Mouse (Mus musculus) thymus, adult 2 months (tissue): ENCODE measurements around the gene Chrnd.

Experiments
- CTCF ChIP-seq: fragments of 200-500 bp; IDR thresholded peaks from 2 replicates; pipeline ENCODE4 v1.5.1; 2012; ENCODE audit warnings: mild to moderate bottlenecking, control low read depth, low read length, moderate library complexity, borderline replicate concordance; ENCODE audit not compliant: control insufficient read depth, poor library complexity, insufficient read depth; ENCODE audit errors: extremely low read depth
- POLR2A ChIP-seq: fragments of 200-500 bp; IDR thresholded peaks from 2 replicates; pipeline ENCODE4 v1.6.1; 2012; ENCODE audit warnings: mild to moderate bottlenecking, low read length, control low read depth, moderate library complexity; ENCODE audit not compliant: control insufficient read depth, poor library complexity, insufficient read depth; ENCODE audit errors: extremely low read depth

- TF ChIP-seq POLR2A (no peak), CTCF (no peak)
Measured at GRCm38 (mm10) chr1:87198119-87199065, 8.0 kb downstream of the Chrnd start.
